In the genomic region with DNA sequence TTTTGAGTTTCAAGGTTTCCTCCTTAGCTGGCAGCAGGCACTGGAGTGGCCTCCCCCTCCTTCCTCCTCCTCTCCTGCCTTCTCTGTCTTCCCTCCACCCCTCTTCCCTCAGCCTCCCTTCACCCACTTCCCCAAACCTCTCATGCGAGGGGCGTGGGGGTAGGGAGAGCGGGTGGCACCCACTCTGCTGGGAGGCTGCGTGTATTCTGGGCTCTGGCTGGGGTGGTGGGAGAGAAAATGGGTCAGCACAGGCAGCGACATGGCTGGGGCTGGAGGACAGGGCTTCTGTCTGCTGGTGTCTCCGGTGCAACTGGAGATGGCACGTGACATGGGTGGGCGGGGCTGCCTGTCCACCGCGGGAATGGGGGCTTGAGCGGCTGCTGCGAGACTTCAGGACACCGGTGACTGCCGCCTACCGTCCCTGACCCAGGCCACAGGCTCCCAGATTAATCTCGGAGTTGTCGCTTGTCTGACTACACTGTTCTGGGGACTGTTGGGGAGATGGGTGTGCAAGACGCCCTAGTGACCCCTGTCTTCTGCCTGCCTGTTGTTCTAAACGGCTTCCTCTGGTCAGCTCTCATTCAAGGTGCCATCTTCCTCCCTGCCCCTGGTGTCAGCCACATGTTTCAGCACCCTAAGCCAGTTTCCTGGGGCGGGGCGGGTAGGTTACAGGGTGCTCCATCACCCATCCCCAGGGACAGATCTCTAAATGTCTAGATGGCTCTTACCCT, we compare ENCODE assay signal across 8 mouse cellular contexts.
DNase-seq lines count a peak whose midpoint lies in the region; ATAC-seq and TF ChIP-seq lines count a peak whose summit lies in the region.

No protein-coding gene starts in this region.

- peak overlapping the region; percentile 81 for H3K4me2 ChIP-seq in kidney, embryonic 14.5 days (replicated peaks; ENCODE audit: low read depth, low read length)
- peak overlapping the region; percentile 70 for H3K4me2 ChIP-seq in hindbrain, postnatal 0 days (ENCODE audit: low read depth, low read length)
- H3K4me2 ChIP-seq in liver, embryonic 11.5 days: peak overlapping the region; percentile 75
- H3K4me2 ChIP-seq in myocyte (ENCODE audit: low read depth): peak overlapping the region; percentile 42

- no peaks in the 10 kb centered on the region for H3K27me3 ChIP-seq in kidney, embryonic 14.5 days (ENCODE audit: control insufficient read depth, insufficient read depth, low read length)
- no peaks in the 10 kb centered on the region for H3K27me3 ChIP-seq in hindbrain, postnatal 0 days (ENCODE audit: insufficient read depth, low read length)
- no peaks in the 10 kb centered on the region for H3K27me3 ChIP-seq in liver, embryonic 11.5 days (replicated peaks; ENCODE audit: control insufficient read depth, insufficient read depth, low read length)
- H3K27me3 ChIP-seq in myocyte (ENCODE audit: control insufficient read depth, insufficient read depth, insufficient read length): no peaks in the 10 kb centered on the region

- H3K79me2 ChIP-seq in myocyte (ENCODE audit: control insufficient read depth, insufficient read depth): no peaks in the 10 kb centered on the region

- TF ChIP-seq POLR2A in myocyte (IDR thresholded peaks at IDR 0.05; ENCODE audit: insufficient read length, low read depth): peak; percentile 54

- H3K4me3 ChIP-seq in kidney, embryonic 14.5 days (ENCODE audit: low read length): peak overlapping the region; percentile 44
- peak overlapping the region; percentile 39 for H3K4me3 ChIP-seq in hindbrain, postnatal 0 days (ENCODE audit: low read length)
- H3K4me3 ChIP-seq in liver, embryonic 11.5 days (ENCODE audit: low read depth, low read length): peak overlapping the region; percentile 52
- no peak overlapping the region for H3K4me3 ChIP-seq in myocyte

- peak; percentile 95 for ATAC-seq in kidney, embryonic 14.5 days (ENCODE audit: low FRiP score, low TSS enrichment)
- ATAC-seq in hindbrain, postnatal 0 days: peak; percentile 95
- ATAC-seq in liver, embryonic 11.5 days (replicated peaks; ENCODE audit: low FRiP score): peak; percentile 80

- H3K36me3 ChIP-seq in kidney, embryonic 14.5 days (ENCODE audit: control insufficient read depth, insufficient read depth, low read length): no peaks in the 10 kb centered on the region
- no peaks in the 10 kb centered on the region for H3K36me3 ChIP-seq in hindbrain, postnatal 0 days (ENCODE audit: insufficient read depth, low read length)
- no peaks in the 10 kb centered on the region for H3K36me3 ChIP-seq in liver, embryonic 11.5 days (ENCODE audit: control insufficient read depth, insufficient read depth, low read length)
- no peaks in the 10 kb centered on the region for H3K36me3 ChIP-seq in myocyte (ENCODE audit: control insufficient read depth, insufficient read depth)

- no peak for DNase-seq in kidney, adult 11 months
- peak; percentile 48 to 65 for DNase-seq in cerebellum, postnatal 25 days
- DNase-seq in gastrocnemius, adult 8-10 months (ENCODE audit: low spot score in 2 of 2): peak; percentile 47 to 57
- DNase-seq in hindbrain, postnatal 0 days (ENCODE audit: low spot score): peak; percentile 83
- peak; percentile 88 for DNase-seq in liver, embryonic 11.5 days (ENCODE audit: low spot score)
- peak; percentile 63 to 71 for DNase-seq in spleen, postnatal 36 days (ENCODE audit: low spot score in 2 of 2)

- peaks cover 6% of the 10 kb centered on the region; the same call in 1 of the 2 replicates for H3K4me1 ChIP-seq in kidney, embryonic 14.5 days (ENCODE audit: control insufficient read depth, insufficient read depth, low read length)
- H3K4me1 ChIP-seq in hindbrain, postnatal 0 days (ENCODE audit: insufficient read depth, low read length): peaks cover 18% of the 10 kb centered on the region
- H3K4me1 ChIP-seq in liver, embryonic 11.5 days (replicated peaks; ENCODE audit: control insufficient read depth, insufficient read depth, low read length): peaks cover 38% of the 10 kb centered on the region

- peak overlapping the region; percentile 51; the same call in 1 of the 2 replicates for H3K27ac ChIP-seq in kidney, embryonic 14.5 days (ENCODE audit: low read depth, low read length)
- peak overlapping the region; percentile 72 for H3K27ac ChIP-seq in hindbrain, postnatal 0 days
- H3K27ac ChIP-seq in liver, embryonic 11.5 days (ENCODE audit: low read depth, low read length): peak overlapping the region; percentile 99

- peak overlapping the region; percentile 15 for H3ac ChIP-seq in myocyte (ENCODE audit: control insufficient read depth, insufficient read length)

- 5% methylated on average over 21 of the region's 21 CpGs for WGBS in kidney, embryonic 14.5 days
- 7% methylated on average over 21 of the region's 21 CpGs for WGBS in hindbrain, postnatal 0 days
- 3% methylated on average over 21 of the region's 21 CpGs for WGBS in liver, embryonic 11.5 days

- peak overlapping the region; percentile 66 for H3K9ac ChIP-seq in kidney, embryonic 14.5 days (ENCODE audit: low read depth, low read length)
- H3K9ac ChIP-seq in hindbrain, postnatal 0 days (replicated peaks; ENCODE audit: low read length): peak overlapping the region; percentile 63
- peak overlapping the region; percentile 91 for H3K9ac ChIP-seq in liver, embryonic 11.5 days (ENCODE audit: low read depth, low read length)

- peak; percentile 37 for TF ChIP-seq CTCF in hindbrain, postnatal 0 days (IDR thresholded peaks at IDR 0.05; ENCODE audit: low read depth)

- H3K9me3 ChIP-seq in kidney, embryonic 14.5 days (ENCODE audit: control insufficient read depth, low read length): no peaks in the 10 kb centered on the region
- H3K9me3 ChIP-seq in hindbrain, postnatal 0 days (ENCODE audit: low read length): no peaks in the 10 kb centered on the region
- H3K9me3 ChIP-seq in liver, embryonic 11.5 days (ENCODE audit: control insufficient read depth, low read length): no peaks in the 10 kb centered on the region

TF ChIP-seq in myocyte, 11 proteins besides CTCF, POLR2A, EP300 and RAD21:
- no peak for TF ChIP-seq USF1 (IDR thresholded peaks at IDR 0.05; ENCODE audit: low read depth)
